Mouse (Mus musculus): ENCODE data around the gene Synj2. TPM values are rescaled to one million over a fixed set of nuclear protein-coding genes. Genes with fewer than 3 reads are reported as not detected.

Synj2 gene
- polyA plus RNA-seq, 1 experiment: 3.1 TPM

GRCm38 (mm10) chr17:5957097-5957496, 16.0 kb downstream of the Synj2 start:
- 53% methylated on average over 3 of the region's 3 CpGs for WGBS
- Histone ChIP-seq H3K4me3 (replicated peaks; ENCODE audit: control insufficient read depth, low read depth, low read length) (no peak overlapping the region), H3K4me1 (ENCODE audit: control insufficient read depth, insufficient read depth, low read length) (no peaks in the 10 kb centered on the region), H3K27ac (ENCODE audit: control insufficient read depth, insufficient read depth, low read depth, low read length, poor library complexity) (no peak overlapping the region)
- TF ChIP-seq CTCF (IDR thresholded peaks at IDR 0.05; ENCODE audit: control insufficient read depth, insufficient read depth, low read length): no peak
- TF ChIP-seq POLR2A (IDR thresholded peaks at IDR 0.05; ENCODE audit: borderline replicate concordance, control insufficient read depth, low read depth, low read length): no peak

DNA sequence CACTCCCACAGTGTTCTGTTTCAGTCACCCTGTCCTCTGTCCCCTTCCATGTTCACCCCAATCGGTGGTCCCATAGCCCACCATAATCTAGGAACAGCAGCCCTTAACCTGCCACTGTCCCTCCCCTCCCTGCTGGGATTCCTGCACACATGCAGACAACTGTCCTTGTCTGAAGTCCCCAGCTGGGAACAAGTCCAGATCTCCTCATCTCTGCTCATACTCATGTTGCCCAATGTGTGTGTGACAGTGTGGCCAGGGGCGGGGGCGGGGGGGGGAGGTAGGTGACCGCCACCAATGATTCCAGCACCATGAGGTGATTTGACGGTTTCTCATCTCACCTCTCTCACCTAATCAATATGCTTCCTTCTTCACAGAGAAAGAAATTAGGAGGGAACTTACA, 17.1 kb downstream of the Synj2 start:
- WGBS: 73% methylated on average over 5 of the region's 5 CpGs
- TF ChIP-seq CTCF (IDR thresholded peaks at IDR 0.05; ENCODE audit: control insufficient read depth, insufficient read depth, low read length) (no peak), POLR2A (IDR thresholded peaks at IDR 0.05; ENCODE audit: borderline replicate concordance, control insufficient read depth, low read depth, low read length) (no peak)
- no peak overlapping the region for H3K4me3 ChIP-seq (replicated peaks; ENCODE audit: control insufficient read depth, low read depth, low read length)
- H3K4me1 ChIP-seq (ENCODE audit: control insufficient read depth, insufficient read depth, low read length): no peaks in the 10 kb centered on the region
- no peak overlapping the region for H3K27ac ChIP-seq (ENCODE audit: control insufficient read depth, insufficient read depth, low read depth, low read length, poor library complexity)

DNA sequence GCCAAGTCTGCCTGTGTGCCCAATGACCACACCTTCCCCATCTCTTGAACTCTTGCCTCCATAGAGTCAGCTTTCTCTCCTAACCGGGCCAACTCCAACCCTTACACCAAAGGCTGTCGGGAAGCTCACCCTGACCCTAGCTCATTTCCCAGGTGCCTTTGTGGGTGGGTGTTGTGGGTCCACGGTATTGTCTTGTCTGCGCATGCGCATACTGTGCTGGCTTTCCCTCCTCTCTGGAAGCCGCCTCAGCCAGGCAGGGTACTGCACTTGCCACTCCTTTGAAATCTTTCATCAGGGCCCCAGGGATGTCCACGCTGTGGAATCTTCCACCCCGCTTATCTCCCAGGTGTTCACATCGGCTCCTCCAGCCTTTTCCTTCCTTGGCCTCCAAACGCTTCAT, 17.6 kb downstream of the Synj2 start:
- no peak overlapping the region for H3K27ac ChIP-seq (ENCODE audit: control insufficient read depth, insufficient read depth, low read depth, low read length, poor library complexity)
- TF ChIP-seq POLR2A (IDR thresholded peaks at IDR 0.05; ENCODE audit: borderline replicate concordance, control insufficient read depth, low read depth, low read length): no peak
- no peak for TF ChIP-seq CTCF (IDR thresholded peaks at IDR 0.05; ENCODE audit: control insufficient read depth, insufficient read depth, low read length)
- H3K4me3 ChIP-seq (replicated peaks; ENCODE audit: control insufficient read depth, low read depth, low read length): no peak overlapping the region
- H3K4me1 ChIP-seq (ENCODE audit: control insufficient read depth, insufficient read depth, low read length): no peaks in the 10 kb centered on the region
- 89% methylated on average over 10 of the region's 10 CpGs for WGBS

DNA sequence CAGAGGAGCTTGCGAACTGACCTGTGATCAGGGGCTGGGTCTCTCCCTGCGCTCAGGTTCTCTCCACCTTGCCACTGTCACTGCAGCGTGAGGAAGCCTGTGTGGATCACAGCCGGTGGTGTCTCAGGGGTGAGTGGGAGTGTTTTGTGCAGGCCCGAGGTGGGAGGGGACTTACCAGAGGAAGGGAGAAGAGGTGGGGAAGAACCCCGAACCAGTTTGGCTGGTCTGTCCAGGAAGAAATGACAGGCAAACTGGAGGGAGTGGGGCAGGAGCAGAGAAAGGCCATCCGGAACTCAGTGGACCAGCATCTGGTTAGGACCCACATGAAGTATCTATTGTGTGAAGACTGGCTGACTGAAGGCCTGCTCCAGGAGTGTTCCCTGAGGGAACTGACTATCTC, 18.0 kb downstream of the Synj2 start:
- H3K4me1 ChIP-seq (ENCODE audit: control insufficient read depth, insufficient read depth, low read length): no peaks in the 10 kb centered on the region
- WGBS: 80% methylated on average over 7 of the region's 7 CpGs
- no peak for TF ChIP-seq CTCF (IDR thresholded peaks at IDR 0.05; ENCODE audit: control insufficient read depth, insufficient read depth, low read length)
- TF ChIP-seq POLR2A (IDR thresholded peaks at IDR 0.05; ENCODE audit: borderline replicate concordance, control insufficient read depth, low read depth, low read length): no peak
- H3K4me3 ChIP-seq (replicated peaks; ENCODE audit: control insufficient read depth, low read depth, low read length): no peak overlapping the region
- no peak overlapping the region for H3K27ac ChIP-seq (ENCODE audit: control insufficient read depth, insufficient read depth, low read depth, low read length, poor library complexity)

- 82% methylated on average over 9 of the region's 9 CpGs for WGBS
- no peak for TF ChIP-seq CTCF (IDR thresholded peaks at IDR 0.05; ENCODE audit: control insufficient read depth, insufficient read depth, low read length)
- TF ChIP-seq POLR2A (IDR thresholded peaks at IDR 0.05; ENCODE audit: borderline replicate concordance, control insufficient read depth, low read depth, low read length): no peak
- no peak overlapping the region for H3K27ac ChIP-seq (ENCODE audit: control insufficient read depth, insufficient read depth, low read depth, low read length, poor library complexity)
- no peaks in the 10 kb centered on the region for H3K4me1 ChIP-seq (ENCODE audit: control insufficient read depth, insufficient read depth, low read length)
- H3K4me3 ChIP-seq (replicated peaks; ENCODE audit: control insufficient read depth, low read depth, low read length): no peak overlapping the region
These were observed 18.7 kb downstream of the Synj2 start for GRCm38 (mm10) chr17:5959802-5960201.

- 83% methylated on average over 8 of the region's 8 CpGs for WGBS
These were observed 22.7 kb downstream of the Synj2 start for GRCm38 (mm10) chr17:5963766-5964165.

GRCm38 (mm10) chr17:5965084-5965781, 24.2 kb downstream of the Synj2 start:
- no peak overlapping the region for H3K27ac ChIP-seq (ENCODE audit: control insufficient read depth, insufficient read depth, low read depth, low read length, poor library complexity)

More at GRCm38 (mm10) chr17:5963766-5964165, 22.7 kb downstream of the Synj2 start:
- Histone ChIP-seq H3K27ac (ENCODE audit: control insufficient read depth, insufficient read depth, low read depth, low read length, poor library complexity) (no peak overlapping the region), H3K4me1 (ENCODE audit: control insufficient read depth, insufficient read depth, low read length) (no peaks in the 10 kb centered on the region), H3K4me3 (replicated peaks; ENCODE audit: control insufficient read depth, low read depth, low read length) (no peak overlapping the region)
- TF ChIP-seq CTCF (IDR thresholded peaks at IDR 0.05; ENCODE audit: control insufficient read depth, insufficient read depth, low read length): no peak
- TF ChIP-seq POLR2A (IDR thresholded peaks at IDR 0.05; ENCODE audit: borderline replicate concordance, control insufficient read depth, low read depth, low read length): no peak

GRCm38 (mm10) chr17:5966706-5967105, 25.6 kb downstream of the Synj2 start:
- H3K27ac ChIP-seq (ENCODE audit: control insufficient read depth, insufficient read depth, low read depth, low read length, poor library complexity): no peak overlapping the region
- no peaks in the 10 kb centered on the region for H3K4me1 ChIP-seq (ENCODE audit: control insufficient read depth, insufficient read depth, low read length)
- 80% methylated on average over 5 of the region's 5 CpGs for WGBS
- H3K4me3 ChIP-seq (replicated peaks; ENCODE audit: control insufficient read depth, low read depth, low read length): no peak overlapping the region
- TF ChIP-seq CTCF (IDR thresholded peaks at IDR 0.05; ENCODE audit: control insufficient read depth, insufficient read depth, low read length) (no peak), POLR2A (IDR thresholded peaks at IDR 0.05; ENCODE audit: borderline replicate concordance, control insufficient read depth, low read depth, low read length) (no peak)

More at GRCm38 (mm10) chr17:5965084-5965781, 24.2 kb downstream of the Synj2 start:
- TF ChIP-seq CTCF (IDR thresholded peaks at IDR 0.05; ENCODE audit: control insufficient read depth, insufficient read depth, low read length) (no peak), POLR2A (IDR thresholded peaks at IDR 0.05; ENCODE audit: borderline replicate concordance, control insufficient read depth, low read depth, low read length) (no peak)
- Histone ChIP-seq H3K4me1 (ENCODE audit: control insufficient read depth, insufficient read depth, low read length) (no peaks in the 10 kb centered on the region), H3K4me3 (replicated peaks; ENCODE audit: control insufficient read depth, low read depth, low read length) (no peak overlapping the region)
- 81% methylated on average over 9 of the region's 9 CpGs for WGBS

Data from bone marrow, adult 2 months (tissue).